Mouse (Mus musculus): ENCODE measurements at regions not wholly inside any gene's neighbourhood (a gene's known extent, or its start where the extent isn't known, plus 50 kb on each side); places are given as distances from the start of the nearest gene placed in this dataset.
A peak's percentile ranks its signal among the peaks of the same experiment; 100 is the strongest.

- H3K27ac ChIP-seq (ENCODE audit: insufficient read depth, low read length), result no peak overlapping the region
- peak in 1 of 2 experiments; percentile 6 for DNase-seq
- WGBS, result 72% methylated on average over 3 of the region's 3 CpGs
- no peaks in the 10 kb centered on the region for H3K4me1 ChIP-seq (ENCODE audit: control insufficient read depth, insufficient read depth, low read length)
- TF ChIP-seq POLR2A (IDR thresholded peaks at IDR 0.05; ENCODE audit: borderline replicate concordance, insufficient read depth, low read length) (no peak), CTCF (IDR thresholded peaks at IDR 0.05; ENCODE audit: borderline replicate concordance, insufficient read depth, low read depth, low read length) (no peak)
- H3K4me3 ChIP-seq (replicated peaks; ENCODE audit: insufficient read depth, low read depth, low read length), result no peak overlapping the region
- no peaks in the 10 kb centered on the region for H3K27me3 ChIP-seq (ENCODE audit: control insufficient read depth, insufficient read depth, low read length)
These were observed 715.8 kb downstream of the Nedd1 start for GRCm38 (mm10) chr10:92006467-92006866.

- Histone ChIP-seq H3K4me3 (replicated peaks; ENCODE audit: insufficient read depth, low read depth, low read length) (no peak overlapping the region), H3K4me1 (ENCODE audit: control insufficient read depth, insufficient read depth, low read length) (peaks cover 4% of the 10 kb centered on the region), H3K27ac (ENCODE audit: insufficient read depth, low read length) (no peak overlapping the region), H3K27me3 (ENCODE audit: control insufficient read depth, insufficient read depth, low read length) (no peaks in the 10 kb centered on the region)
- TF ChIP-seq CTCF (IDR thresholded peaks at IDR 0.05; ENCODE audit: borderline replicate concordance, insufficient read depth, low read depth, low read length) (no peak), POLR2A (IDR thresholded peaks at IDR 0.05; ENCODE audit: borderline replicate concordance, insufficient read depth, low read length) (no peak)
- DNase-seq, result no peak
- 21% methylated on average over 4 of the region's 4 CpGs for WGBS
These were observed 731.2 kb downstream of the Nedd1 start for GRCm38 (mm10) chr10:91991040-91991439.

GRCm38 (mm10) chr10:91988364-91988763, 733.9 kb downstream of the Nedd1 start:
- H3K27ac ChIP-seq (ENCODE audit: insufficient read depth, low read length), result no peak overlapping the region
- H3K27me3 ChIP-seq (ENCODE audit: control insufficient read depth, insufficient read depth, low read length), result no peaks in the 10 kb centered on the region
- TF ChIP-seq CTCF (IDR thresholded peaks at IDR 0.05; ENCODE audit: borderline replicate concordance, insufficient read depth, low read depth, low read length) (no peak), POLR2A (IDR thresholded peaks at IDR 0.05; ENCODE audit: borderline replicate concordance, insufficient read depth, low read length) (no peak)
- 77% methylated on average over 8 of the region's 8 CpGs for WGBS
- no peak overlapping the region for H3K4me3 ChIP-seq (replicated peaks; ENCODE audit: insufficient read depth, low read depth, low read length)
- H3K4me1 ChIP-seq (ENCODE audit: control insufficient read depth, insufficient read depth, low read length), result peaks cover 4% of the 10 kb centered on the region
- no peak for DNase-seq

GRCm38 (mm10) chr10:91979841-91980240, 742.4 kb downstream of the Nedd1 start:
- Histone ChIP-seq H3K4me1 (ENCODE audit: control insufficient read depth, insufficient read depth, low read length) (no peaks in the 10 kb centered on the region), H3K27ac (ENCODE audit: insufficient read depth, low read length) (no peak overlapping the region), H3K4me3 (replicated peaks; ENCODE audit: insufficient read depth, low read depth, low read length) (no peak overlapping the region), H3K27me3 (ENCODE audit: control insufficient read depth, insufficient read depth, low read length) (no peaks in the 10 kb centered on the region)
- WGBS, result 92% methylated on average over 2 of the region's 2 CpGs
- TF ChIP-seq CTCF (IDR thresholded peaks at IDR 0.05; ENCODE audit: borderline replicate concordance, insufficient read depth, low read depth, low read length), result no peak
- no peak for TF ChIP-seq POLR2A (IDR thresholded peaks at IDR 0.05; ENCODE audit: borderline replicate concordance, insufficient read depth, low read length)
- no peak for DNase-seq

- Histone ChIP-seq H3K4me3 (replicated peaks; ENCODE audit: insufficient read depth, low read depth, low read length) (no peak overlapping the region), H3K4me1 (ENCODE audit: control insufficient read depth, insufficient read depth, low read length) (no peaks in the 10 kb centered on the region), H3K27me3 (ENCODE audit: control insufficient read depth, insufficient read depth, low read length) (no peaks in the 10 kb centered on the region), H3K27ac (ENCODE audit: insufficient read depth, low read length) (no peak overlapping the region)
- TF ChIP-seq POLR2A (IDR thresholded peaks at IDR 0.05; ENCODE audit: borderline replicate concordance, insufficient read depth, low read length), result no peak
- TF ChIP-seq CTCF (IDR thresholded peaks at IDR 0.05; ENCODE audit: borderline replicate concordance, insufficient read depth, low read depth, low read length), result no peak
- 23% methylated on average over 2 of the region's 2 CpGs for WGBS
- no peak for DNase-seq
These were observed 750.3 kb downstream of the Nedd1 start for GRCm38 (mm10) chr10:91971951-91972350.

- TF ChIP-seq CTCF (IDR thresholded peaks at IDR 0.05; ENCODE audit: borderline replicate concordance, insufficient read depth, low read depth, low read length) (no peak), POLR2A (IDR thresholded peaks at IDR 0.05; ENCODE audit: borderline replicate concordance, insufficient read depth, low read length) (no peak)
- Histone ChIP-seq H3K27ac (ENCODE audit: insufficient read depth, low read length) (no peak overlapping the region), H3K27me3 (ENCODE audit: control insufficient read depth, insufficient read depth, low read length) (no peaks in the 10 kb centered on the region), H3K4me3 (replicated peaks; ENCODE audit: insufficient read depth, low read depth, low read length) (no peak overlapping the region), H3K4me1 (ENCODE audit: control insufficient read depth, insufficient read depth, low read length) (no peaks in the 10 kb centered on the region)
- no peak for DNase-seq
- 91% methylated on average over 18 of the region's 18 CpGs for WGBS
These were observed 754.5 kb downstream of the Nedd1 start for GRCm38 (mm10) chr10:91967570-91968310.

GRCm38 (mm10) chr10:91959734-91960492, 762.3 kb downstream of the Nedd1 start:
- Histone ChIP-seq H3K27me3 (ENCODE audit: control insufficient read depth, insufficient read depth, low read length) (no peaks in the 10 kb centered on the region), H3K27ac (ENCODE audit: insufficient read depth, low read length) (no peak overlapping the region), H3K4me3 (replicated peaks; ENCODE audit: insufficient read depth, low read depth, low read length) (no peak overlapping the region), H3K4me1 (ENCODE audit: control insufficient read depth, insufficient read depth, low read length) (no peaks in the 10 kb centered on the region)
- WGBS, result 67% methylated on average over 6 of the region's 6 CpGs
- DNase-seq, result no peak
- TF ChIP-seq CTCF (IDR thresholded peaks at IDR 0.05; ENCODE audit: borderline replicate concordance, insufficient read depth, low read depth, low read length) (no peak), POLR2A (IDR thresholded peaks at IDR 0.05; ENCODE audit: borderline replicate concordance, insufficient read depth, low read length) (no peak)

GRCm38 (mm10) chr10:91953078-91953477, 769.1 kb downstream of the Nedd1 start:
- WGBS, result 100% methylated on average over 1 of the region's 1 CpGs
- H3K4me1 ChIP-seq (ENCODE audit: control insufficient read depth, insufficient read depth, low read length), result no peaks in the 10 kb centered on the region
- DNase-seq, result no peak
- H3K4me3 ChIP-seq (replicated peaks; ENCODE audit: insufficient read depth, low read depth, low read length), result no peak overlapping the region
- no peak overlapping the region for H3K27ac ChIP-seq (ENCODE audit: insufficient read depth, low read length)
- H3K27me3 ChIP-seq (ENCODE audit: control insufficient read depth, insufficient read depth, low read length), result no peaks in the 10 kb centered on the region
- no peak for TF ChIP-seq CTCF (IDR thresholded peaks at IDR 0.05; ENCODE audit: borderline replicate concordance, insufficient read depth, low read depth, low read length)
- TF ChIP-seq POLR2A (IDR thresholded peaks at IDR 0.05; ENCODE audit: borderline replicate concordance, insufficient read depth, low read length), result no peak
